Mouse (Mus musculus): ENCODE results near the gene Acad8. TPM values are rescaled to one million over a fixed set of nuclear protein-coding genes. Genes with fewer than 3 reads are reported as not detected.

Gene Acad8
- total and polyA plus RNA-seq, 2 experiments from 2014 or later = 33.7 to 40.5 TPM

GRCm38 (mm10) chr9:26997501-26997900, 1.9 kb downstream of the Acad8 start:
- TF ChIP-seq EP300 (IDR thresholded peaks at IDR 0.05; ENCODE audit: low read depth) (no peak), CTCF (IDR thresholded peaks at IDR 0.05; ENCODE audit: low read depth) (no peak)
- no peak overlapping the region for H3K4me2 ChIP-seq (ENCODE audit: low read depth, low read length)
- H3K27ac ChIP-seq (ENCODE audit: low read depth) = no peak overlapping the region
- H3K27me3 ChIP-seq (ENCODE audit: control insufficient read depth, insufficient read depth, low read length) = no peaks in the 10 kb centered on the region
- no peak overlapping the region for H3K4me3 ChIP-seq (ENCODE audit: low read depth, low read length)
- ATAC-seq (ENCODE audit: insufficient read depth, low read depth) = no peak
- H3K4me1 ChIP-seq (ENCODE audit: control insufficient read depth, insufficient read depth) = peaks cover 18% of the 10 kb centered on the region
- H3K9ac ChIP-seq (replicated peaks; ENCODE audit: low read depth, low read length) = no peak overlapping the region
- 91% methylated on average over 2 of the region's 2 CpGs for WGBS
- H3K9me3 ChIP-seq (replicated peaks; ENCODE audit: control insufficient read depth, low read length) = no peaks in the 10 kb centered on the region
- DNase-seq (ENCODE audit: low spot score) = no peak
- no peaks in the 10 kb centered on the region for H3K36me3 ChIP-seq (replicated peaks; ENCODE audit: control insufficient read depth, insufficient read depth, low read length)

GRCm38 (mm10) chr9:26997062-26997461, 2.3 kb downstream of the Acad8 start:
- peaks cover 4% of the 10 kb centered on the region for H3K36me3 ChIP-seq (replicated peaks; ENCODE audit: control insufficient read depth, insufficient read depth, low read length)
- DNase-seq (ENCODE audit: low spot score) (no peak), ATAC-seq (ENCODE audit: insufficient read depth, low read depth) (no peak)
- H3K4me1 ChIP-seq (ENCODE audit: control insufficient read depth, insufficient read depth) = peaks cover 18% of the 10 kb centered on the region
- H3K27me3 ChIP-seq (ENCODE audit: control insufficient read depth, insufficient read depth, low read length) = no peaks in the 10 kb centered on the region
- H3K27ac ChIP-seq (ENCODE audit: low read depth) = no peak overlapping the region
- H3K4me2 ChIP-seq (ENCODE audit: low read depth, low read length) = no peak overlapping the region
- H3K9me3 ChIP-seq (replicated peaks; ENCODE audit: control insufficient read depth, low read length) = no peaks in the 10 kb centered on the region
- TF ChIP-seq CTCF (IDR thresholded peaks at IDR 0.05; ENCODE audit: low read depth) (no peak), EP300 (IDR thresholded peaks at IDR 0.05; ENCODE audit: low read depth) (no peak)
- 85% methylated on average over 3 of the region's 3 CpGs for WGBS
- no peak overlapping the region for H3K9ac ChIP-seq (replicated peaks; ENCODE audit: low read depth, low read length)
- H3K4me3 ChIP-seq (ENCODE audit: low read depth, low read length) = no peak overlapping the region

GRCm38 (mm10) chr9:26993900-26994299, 5.5 kb downstream of the Acad8 start:
- ATAC-seq (ENCODE audit: insufficient read depth, low read depth) (no peak), DNase-seq (ENCODE audit: low spot score) (no peak)
- H3K27ac ChIP-seq (ENCODE audit: low read depth) = no peak overlapping the region
- WGBS = 67% methylated on average over 3 of the region's 3 CpGs
- H3K36me3 ChIP-seq (replicated peaks; ENCODE audit: control insufficient read depth, insufficient read depth, low read length) = peaks cover 36% of the 10 kb centered on the region
- no peaks in the 10 kb centered on the region for H3K9me3 ChIP-seq (replicated peaks; ENCODE audit: control insufficient read depth, low read length)
- no peak overlapping the region for H3K4me2 ChIP-seq (ENCODE audit: low read depth, low read length)
- H3K27me3 ChIP-seq (ENCODE audit: control insufficient read depth, insufficient read depth, low read length) = no peaks in the 10 kb centered on the region
- H3K9ac ChIP-seq (replicated peaks; ENCODE audit: low read depth, low read length) = no peak overlapping the region
- no peak for TF ChIP-seq CTCF (IDR thresholded peaks at IDR 0.05; ENCODE audit: low read depth)
- no peak for TF ChIP-seq EP300 (IDR thresholded peaks at IDR 0.05; ENCODE audit: low read depth)
- no peak overlapping the region for H3K4me3 ChIP-seq (ENCODE audit: low read depth, low read length)
- H3K4me1 ChIP-seq (ENCODE audit: control insufficient read depth, insufficient read depth) = peaks cover 3% of the 10 kb centered on the region; the same call in 1 of the 2 replicates

DNA sequence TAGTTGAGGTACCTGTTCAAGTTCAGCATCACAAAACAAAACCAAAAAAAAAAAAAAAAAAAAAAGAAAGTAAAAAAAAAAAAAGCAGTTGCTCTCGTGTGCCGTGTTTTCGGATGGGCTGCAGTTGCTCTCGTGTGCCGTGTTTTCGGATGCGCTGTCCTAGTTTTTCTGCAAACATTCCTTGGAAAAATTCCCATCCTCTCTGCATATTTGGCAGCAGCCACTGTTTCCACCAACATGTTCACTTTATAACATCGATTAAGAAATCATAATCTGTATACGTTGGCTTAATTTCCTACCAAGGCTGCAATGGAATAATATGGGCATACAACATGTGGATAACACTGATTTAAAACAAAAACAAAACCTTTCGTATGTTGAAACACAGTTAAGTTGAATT, 6.2 kb downstream of the Acad8 start:
- TF ChIP-seq CTCF (IDR thresholded peaks at IDR 0.05; ENCODE audit: low read depth) (no peak), EP300 (IDR thresholded peaks at IDR 0.05; ENCODE audit: low read depth) (no peak)
- ATAC-seq (ENCODE audit: insufficient read depth, low read depth) (no peak), DNase-seq (ENCODE audit: low spot score) (no peak)
- peaks cover 36% of the 10 kb centered on the region for H3K36me3 ChIP-seq (replicated peaks; ENCODE audit: control insufficient read depth, insufficient read depth, low read length)
- WGBS = 87% methylated on average over 10 of the region's 10 CpGs
- H3K4me1 ChIP-seq (ENCODE audit: control insufficient read depth, insufficient read depth) = no peaks in the 10 kb centered on the region
- H3K4me3 ChIP-seq (ENCODE audit: low read depth, low read length) = no peak overlapping the region
- no peaks in the 10 kb centered on the region for H3K9me3 ChIP-seq (replicated peaks; ENCODE audit: control insufficient read depth, low read length)
- H3K4me2 ChIP-seq (ENCODE audit: low read depth, low read length) = no peak overlapping the region
- no peak overlapping the region for H3K9ac ChIP-seq (replicated peaks; ENCODE audit: low read depth, low read length)
- no peaks in the 10 kb centered on the region for H3K27me3 ChIP-seq (ENCODE audit: control insufficient read depth, insufficient read depth, low read length)
- no peak overlapping the region for H3K27ac ChIP-seq (ENCODE audit: low read depth)

GRCm38 (mm10) chr9:26990181-26990580, 9.2 kb downstream of the Acad8 start:
- Histone ChIP-seq H3K36me3 (replicated peaks; ENCODE audit: control insufficient read depth, insufficient read depth, low read length) (peaks cover 50% of the 10 kb centered on the region), H3K27me3 (ENCODE audit: control insufficient read depth, insufficient read depth, low read length) (no peaks in the 10 kb centered on the region), H3K27ac (ENCODE audit: low read depth) (no peak overlapping the region), H3K4me2 (ENCODE audit: low read depth, low read length) (no peak overlapping the region), H3K9ac (replicated peaks; ENCODE audit: low read depth, low read length) (no peak overlapping the region), H3K9me3 (replicated peaks; ENCODE audit: control insufficient read depth, low read length) (no peaks in the 10 kb centered on the region), H3K4me1 (ENCODE audit: control insufficient read depth, insufficient read depth) (no peaks in the 10 kb centered on the region), H3K4me3 (ENCODE audit: low read depth, low read length) (no peak overlapping the region)
- TF ChIP-seq CTCF (IDR thresholded peaks at IDR 0.05; ENCODE audit: low read depth) = no peak
- TF ChIP-seq EP300 (IDR thresholded peaks at IDR 0.05; ENCODE audit: low read depth) = no peak
- 81% methylated on average over 4 of the region's 4 CpGs for WGBS
- no peak for ATAC-seq (ENCODE audit: insufficient read depth, low read depth)
- DNase-seq (ENCODE audit: low spot score) = no peak

DNA sequence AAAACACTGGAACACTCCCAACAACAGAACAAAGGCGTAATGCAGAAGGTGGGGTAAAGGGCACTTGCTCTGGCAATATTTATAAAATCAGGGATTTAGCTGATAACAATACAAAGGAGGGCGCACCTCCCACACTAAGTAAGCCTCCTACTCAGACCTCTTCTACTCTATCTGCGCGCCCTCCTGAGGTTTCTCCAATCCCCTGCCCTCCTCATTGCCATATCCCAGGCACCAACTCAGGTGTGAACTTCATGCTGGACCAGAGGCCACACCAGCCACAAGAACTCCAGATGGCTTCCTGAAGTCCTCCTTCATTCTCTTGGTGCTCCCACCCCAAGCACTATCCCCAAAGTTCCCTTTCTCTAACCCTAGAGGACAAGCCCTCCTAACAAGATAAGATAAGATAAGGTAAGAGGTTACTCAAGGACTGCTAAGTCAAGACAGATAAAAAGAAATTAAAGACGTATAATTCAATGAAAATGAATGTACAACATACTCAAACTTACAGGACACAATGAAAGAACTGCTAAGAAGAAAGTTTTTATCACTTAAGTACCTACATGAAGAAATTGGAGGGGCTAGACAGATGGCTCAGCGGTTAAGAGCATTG, 13.6 kb downstream of the Acad8 start:
- Histone ChIP-seq H3K27me3 (ENCODE audit: control insufficient read depth, insufficient read depth, low read length) (no peaks in the 10 kb centered on the region), H3K4me1 (ENCODE audit: control insufficient read depth, insufficient read depth) (no peaks in the 10 kb centered on the region), H3K9me3 (replicated peaks; ENCODE audit: control insufficient read depth, low read length) (no peaks in the 10 kb centered on the region), H3K27ac (ENCODE audit: low read depth) (no peak overlapping the region), H3K4me3 (ENCODE audit: low read depth, low read length) (no peak overlapping the region), H3K36me3 (replicated peaks; ENCODE audit: control insufficient read depth, insufficient read depth, low read length) (peaks cover 37% of the 10 kb centered on the region), H3K9ac (replicated peaks; ENCODE audit: low read depth, low read length) (no peak overlapping the region), H3K4me2 (ENCODE audit: low read depth, low read length) (no peak overlapping the region)
- no peak for TF ChIP-seq CTCF (IDR thresholded peaks at IDR 0.05; ENCODE audit: low read depth)
- no peak for TF ChIP-seq EP300 (IDR thresholded peaks at IDR 0.05; ENCODE audit: low read depth)
- 85% methylated on average over 6 of the region's 6 CpGs for WGBS
- ATAC-seq (ENCODE audit: insufficient read depth, low read depth) (no peak), DNase-seq (ENCODE audit: low spot score) (no peak)
